In the genomic region with DNA sequence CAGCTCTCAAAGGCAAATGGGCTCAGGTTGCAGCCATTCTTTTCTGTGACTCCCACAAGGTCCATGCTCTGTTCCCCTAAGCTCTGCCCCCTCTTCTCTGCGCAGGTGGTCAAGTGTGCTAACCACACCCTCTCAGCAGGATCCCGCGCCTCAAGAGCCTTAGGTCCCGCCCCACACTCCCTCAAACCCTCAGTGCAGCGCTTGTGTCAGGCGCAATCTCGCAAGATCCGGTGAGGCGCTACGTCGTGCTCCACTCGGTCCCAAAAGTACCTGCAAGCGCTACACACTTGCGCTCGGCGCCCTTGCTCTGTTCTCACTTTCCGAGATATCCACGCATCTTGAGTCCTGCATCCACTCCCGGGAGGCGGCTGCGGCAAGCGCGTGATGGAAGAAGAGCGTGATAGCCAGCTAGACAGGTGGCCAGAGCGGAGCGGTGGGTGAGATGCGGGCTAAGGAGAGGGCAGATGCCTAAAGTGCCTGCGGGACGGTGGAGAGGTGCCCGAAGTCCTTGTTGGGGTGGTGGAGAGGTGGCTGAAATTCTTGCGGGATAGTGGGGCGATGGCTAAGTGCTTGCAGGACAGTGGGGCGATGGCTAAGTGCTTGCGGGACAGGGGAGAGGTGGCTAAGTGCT, we compare ENCODE assay signal across 8 mouse cellular contexts. TPM values are rescaled to one million over a fixed set of nuclear protein-coding genes. Genes with fewer than 3 reads are reported as not detected.
A peak's percentile ranks its signal among the peaks of the same experiment; 100 is the strongest.
DNase-seq lines count a peak whose midpoint lies in the region; ATAC-seq lines count a peak whose summit lies in the region.

No protein-coding gene starts in this region.

- 8% methylated on average over 34 of the region's 34 CpGs for WGBS in embryonic facial prominence, embryonic 11.5 days

- no peaks in the 10 kb centered on the region for H3K4me1 ChIP-seq in embryonic facial prominence, embryonic 11.5 days (ENCODE audit: control insufficient read depth, insufficient read depth, low read length)

- H3K9ac ChIP-seq in embryonic facial prominence, embryonic 11.5 days (replicated peaks; ENCODE audit: low read length), result no peak overlapping the region; the same call in 1 of the 2 replicates

- peak; percentile 11 for DNase-seq in CD4-positive helper T cell, adult 2 months (ENCODE audit: low read depth, low spot score)
- DNase-seq in adrenal gland, postnatal 14 days, result peak; percentile 52
- DNase-seq in embryonic facial prominence, embryonic 11.5 days (ENCODE audit: low spot score), result peak; percentile 41
- DNase-seq in heart, postnatal 4 days, result peak; percentile 49
- peak; percentile 24 to 63 for DNase-seq in kidney, postnatal 4 days
- DNase-seq in lung, postnatal 36 days, result peak; percentile 79
- DNase-seq in right cerebral cortex, postnatal 4 days, result peak; percentile 10
- no peak for DNase-seq in gastrocnemius, adult 8-10 months (ENCODE audit: low spot score in 2 of 2)

- H3K9me3 ChIP-seq in embryonic facial prominence, embryonic 11.5 days (replicated peaks; ENCODE audit: control insufficient read depth, low read length), result no peaks in the 10 kb centered on the region

- H3K4me2 ChIP-seq in embryonic facial prominence, embryonic 11.5 days (ENCODE audit: low read depth, low read length), result peak overlapping the region; percentile 46

- H3K27me3 ChIP-seq in embryonic facial prominence, embryonic 11.5 days (ENCODE audit: control insufficient read depth, insufficient read depth, low read length), result peaks cover 12% of the 10 kb centered on the region

- H3K4me3 ChIP-seq in embryonic facial prominence, embryonic 11.5 days (ENCODE audit: low read depth, low read length), result peak overlapping the region; percentile 33

- H3K36me3 ChIP-seq in embryonic facial prominence, embryonic 11.5 days (replicated peaks; ENCODE audit: control insufficient read depth, insufficient read depth, low read depth, low read length), result no peaks in the 10 kb centered on the region

- ATAC-seq in embryonic facial prominence, embryonic 11.5 days (replicated peaks; ENCODE audit: insufficient number of reproducible peaks, low FRiP score, low TSS enrichment, low read depth), result no peak; the same call in 1 of the 2 replicates

- no peak overlapping the region for H3K27ac ChIP-seq in embryonic facial prominence, embryonic 11.5 days (replicated peaks; ENCODE audit: low read depth, low read length)

RNA-seq across cellular contexts. Expression of gene Gm26992, which starts 25.8 kb away (rescaled TPM):
- not detected in 2 replicates for total RNA-seq in adrenal gland, postnatal 14 days (2021)
- not detected in 2 replicates for polyA plus RNA-seq in embryonic facial prominence, embryonic 11.5 days (2014; fragmentation: Nextera tagmentation; extraction: Ambion mirVana)
- not detected for total RNA-seq in heart, postnatal 4 days (2021)
- total RNA-seq in gastrocnemius, adult 8-10 months (2022), result not detected

RNA-seq across cellular contexts. Expression of gene Tsx, which starts 33.4 kb away (rescaled TPM):
- not detected in 2 replicates for total RNA-seq in adrenal gland, postnatal 14 days (2021)
- 0.53 TPM in 1 of 2 replicates, not detected in the other for polyA plus RNA-seq in embryonic facial prominence, embryonic 11.5 days (2014; fragmentation: Nextera tagmentation; extraction: Ambion mirVana)
- not detected for total RNA-seq in heart, postnatal 4 days (2021)
- not detected for total RNA-seq in gastrocnemius, adult 8-10 months (2022)

Comparison
In these comparisons a context has a peak if more than half of its experiments do, and no peak if none do; other contexts are left out.
1. DNase-seq: peak in CD4-positive helper T cell, adult 2 months (single experiment), adrenal gland, postnatal 14 days (single experiment), embryonic facial prominence, embryonic 11.5 days (single experiment), heart, postnatal 4 days (single experiment), kidney, postnatal 4 days (2 of 2), lung, postnatal 36 days (single experiment) and right cerebral cortex, postnatal 4 days (single experiment); none in gastrocnemius, adult 8-10 months (0 of 2).